Comparison of ENCODE assay signal across 19 mouse cellular contexts in the genomic region with DNA sequence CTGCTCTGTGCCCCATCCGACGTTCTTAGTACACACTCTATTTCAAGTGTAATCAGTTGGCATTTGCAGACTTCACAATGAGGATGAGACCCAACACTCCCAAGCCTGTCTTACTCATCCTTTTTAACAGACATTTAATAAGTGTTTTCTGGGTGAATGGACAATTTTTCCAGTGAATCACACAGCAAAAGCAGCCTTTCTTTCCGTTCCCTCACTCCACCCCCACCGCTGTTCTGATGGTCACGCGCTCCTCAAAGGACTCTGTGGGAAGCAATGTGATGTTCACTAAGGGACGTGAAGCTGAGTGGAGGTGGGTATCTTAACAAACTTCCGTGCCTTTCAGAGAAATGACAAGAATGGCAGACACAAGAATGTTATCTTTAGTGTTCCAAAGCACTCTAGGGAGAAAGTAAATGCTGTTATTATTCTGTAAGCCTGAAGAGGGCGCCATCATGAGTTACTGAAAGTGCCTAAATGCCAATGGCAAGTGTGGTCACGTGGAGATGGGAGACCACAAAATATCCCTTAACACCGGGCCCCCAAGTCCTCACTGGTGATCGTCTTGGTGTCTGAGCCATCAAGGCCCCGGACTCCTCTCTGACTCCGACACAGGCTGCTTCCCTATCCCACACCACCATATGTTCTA. TPM values are rescaled to one million over a fixed set of nuclear protein-coding genes. Genes with fewer than 3 reads are reported as not detected.
DNase-seq lines count a peak whose midpoint lies in the region; ATAC-seq and TF ChIP-seq lines count a peak whose summit lies in the region.
"Had no signal": no experiment of that assay in that cellular context is flagged by ENCODE, and none has a peak within 500 bp of the region (broad histone marks: within the 10 kb centered on the region; RNA-seq: fewer than 3 reads in every experiment).

No protein-coding gene starts in this region.

- TF ChIP-seq CTCF in cerebellum, adult 2 months (IDR thresholded peaks at IDR 0.05; ENCODE audit: borderline replicate concordance, insufficient read depth, low read depth, low read length) = 0 out of 2 replicates have a peak, but pooled peaks have one; percentile 3
- TF ChIP-seq CTCF in layer of hippocampus, adult 2 months (conservative IDR thresholded peaks at IDR 0.05) = peak; percentile 61
- TF ChIP-seq CTCF in stomach, postnatal 0 days (IDR thresholded peaks at IDR 0.05; ENCODE audit: low read depth) = no peak

- H3K4me3 ChIP-seq in cerebellum, adult 2 months (replicated peaks; ENCODE audit: insufficient read depth, low read depth, low read length) = no peak overlapping the region
- H3K4me3 ChIP-seq in layer of hippocampus, adult 2 months = no peak overlapping the region
- H3K4me3 ChIP-seq in stomach, postnatal 0 days (ENCODE audit: low read depth, low read length) = no peak overlapping the region
- H3K4me3 ChIP-seq: forebrain, embryonic 15.5 days; heart, adult 2 months; hindbrain, embryonic 15.5 days; limb, embryonic 12.5 days; liver, embryonic 15.5 days; midbrain, embryonic 15.5 days had no signal

- no peak for TF ChIP-seq POLR2A in cerebellum, adult 2 months (IDR thresholded peaks at IDR 0.05; ENCODE audit: borderline replicate concordance, insufficient read depth, low read length)

- H3K27me3 ChIP-seq in cerebellum, adult 2 months (ENCODE audit: control insufficient read depth, insufficient read depth, low read length) = no peaks in the 10 kb centered on the region
- H3K27me3 ChIP-seq in stomach, postnatal 0 days (ENCODE audit: control insufficient read depth, insufficient read depth, low read length) = no peaks in the 10 kb centered on the region
- H3K27me3 ChIP-seq: forebrain, embryonic 15.5 days; hindbrain, embryonic 15.5 days; limb, embryonic 12.5 days; liver, embryonic 15.5 days; midbrain, embryonic 15.5 days had no signal

- no peaks in the 10 kb centered on the region for H3K4me1 ChIP-seq in cerebellum, adult 2 months (ENCODE audit: control insufficient read depth, insufficient read depth, low read length)
- H3K4me1 ChIP-seq in stomach, postnatal 0 days (replicated peaks; ENCODE audit: control insufficient read depth, insufficient read depth) = no peaks in the 10 kb centered on the region
- H3K4me1 ChIP-seq: forebrain, embryonic 15.5 days; hindbrain, embryonic 15.5 days; limb, embryonic 12.5 days; liver, embryonic 15.5 days; midbrain, embryonic 15.5 days had no signal

- no peaks in the 10 kb centered on the region for H3K36me3 ChIP-seq in stomach, postnatal 0 days (ENCODE audit: control insufficient read depth, insufficient read depth, low read length)
- H3K36me3 ChIP-seq: forebrain, embryonic 15.5 days; hindbrain, embryonic 15.5 days; limb, embryonic 12.5 days; liver, embryonic 15.5 days; midbrain, embryonic 15.5 days had no signal

- no peak overlapping the region for H3K27ac ChIP-seq in cerebellum, adult 2 months (ENCODE audit: insufficient read depth, low read length)
- no peak overlapping the region for H3K27ac ChIP-seq in layer of hippocampus, adult 2 months
- no peak overlapping the region for H3K27ac ChIP-seq in stomach, postnatal 0 days (replicated peaks)
- H3K27ac ChIP-seq: forebrain, embryonic 15.5 days; heart, adult 2 months; hindbrain, embryonic 15.5 days; limb, embryonic 12.5 days; liver, embryonic 15.5 days; midbrain, embryonic 15.5 days had no signal

- H3K9me3 ChIP-seq in stomach, postnatal 0 days (ENCODE audit: control insufficient read depth, low read length) = no peaks in the 10 kb centered on the region
- H3K9me3 ChIP-seq: forebrain, embryonic 15.5 days; hindbrain, embryonic 15.5 days; limb, embryonic 12.5 days; liver, embryonic 15.5 days; midbrain, embryonic 15.5 days had no signal

- WGBS in cerebellum, adult 2 months = 53% methylated on average over 14 of the region's 14 CpGs
- 81% methylated on average over 14 of the region's 14 CpGs for WGBS in stomach, postnatal 0 days

- ATAC-seq in common myeloid progenitor, adult 5-6 weeks (replicated peaks; ENCODE audit: low read depth, poor library complexity, severe bottlenecking) = peak; percentile 77
- ATAC-seq in stomach, postnatal 0 days (ENCODE audit: low FRiP score, low TSS enrichment) = no peak
- ATAC-seq: forebrain, embryonic 15.5 days; midbrain, embryonic 15.5 days had no signal

- DNase-seq in cerebellum, adult 2 months = no peak
- no peak for DNase-seq in cerebellum, adult 9-10 months
- DNase-seq in layer of hippocampus, adult 2 months (ENCODE audit: low spot score in 2 of 2) = no peak
- no peak for DNase-seq in layer of hippocampus, postnatal 36 days
- peak; percentile 39 for DNase-seq in 416B (ENCODE audit: low read depth)
- no peak for DNase-seq in ovary, adult 18-20 months (ENCODE audit: low spot score)
- no peak for DNase-seq in stomach, postnatal 0 days (ENCODE audit: low spot score)
- DNase-seq: adrenal gland, postnatal 14 days; cerebellum, postnatal 25 days; heart, adult 2 months; kidney, adult 8-10 months; kidney, postnatal 4 days; lung, postnatal 36 days had no signal

- TF ChIP-seq EP300 in stomach, postnatal 0 days (optimal IDR thresholded peaks at IDR 0.05) = no peak

- no peak overlapping the region for H3K4me2 ChIP-seq in stomach, postnatal 0 days (replicated peaks; ENCODE audit: low read depth)
- H3K4me2 ChIP-seq: forebrain, embryonic 15.5 days; hindbrain, embryonic 15.5 days; limb, embryonic 12.5 days; liver, embryonic 15.5 days; midbrain, embryonic 15.5 days had no signal

- H3K9ac ChIP-seq in stomach, postnatal 0 days (ENCODE audit: low read length) = no peak overlapping the region
- H3K9ac ChIP-seq: forebrain, embryonic 15.5 days; hindbrain, embryonic 15.5 days; limb, embryonic 12.5 days; liver, embryonic 15.5 days; midbrain, embryonic 15.5 days had no signal

RNA-seq across cellular contexts. Expression of gene Nudt7, which starts 32.7 kb away (rescaled TPM):
- polyA plus RNA-seq in cerebellum, adult 2 months (2012; rRNA removed) = 11.0 and 12.4 TPM in 2 replicates
- total RNA-seq in layer of hippocampus, adult 2 months (2021) = 1 to 10 TPM; 4.6 to 4.9 TPM
- 1 to 10 TPM; 5.0 to 5.3 TPM for total RNA-seq in layer of hippocampus, postnatal 36 days (2021)
- 23.1 and 30.9 TPM in 2 replicates for total RNA-seq in common myeloid progenitor, adult 5-6 weeks (2017)
- polyA plus RNA-seq in stomach, postnatal 0 days (2015; fragmentation: Nextera tagmentation; extraction: Ambion mirVana) = 19.9 and 20.4 TPM in 2 replicates
